ENCODE assay signal across 11 mouse cellular contexts in genomic region chr14:59550841-59551240, GRCm38 (mm10). TPM values are rescaled to one million over a fixed set of nuclear protein-coding genes. Genes with fewer than 3 reads are reported as not detected.
DNase-seq lines count a peak whose midpoint lies in the region; ATAC-seq and TF ChIP-seq lines count a peak whose summit lies in the region.
"Had no signal": no experiment of that assay in that cellular context is flagged by ENCODE, and none has a peak within 500 bp of the region (broad histone marks: within the 10 kb centered on the region; RNA-seq: fewer than 3 reads in every experiment).

No protein-coding gene starts in this region.

- no peaks in the 10 kb centered on the region for H3K27me3 ChIP-seq in liver, adult 2 months (ENCODE audit: control insufficient read depth, insufficient read depth, low read length)
- H3K27me3 ChIP-seq in intestine, embryonic 14.5 days (replicated peaks; ENCODE audit: control insufficient read depth, insufficient read depth, low read length) = no peaks in the 10 kb centered on the region
- H3K27me3 ChIP-seq in myocyte (ENCODE audit: control insufficient read depth, insufficient read depth, insufficient read length) = no peaks in the 10 kb centered on the region
- H3K27me3 ChIP-seq: forebrain, embryonic 13.5 days; neural tube, embryonic 13.5 days had no signal

- no peak overlapping the region for H3K4me3 ChIP-seq in liver, adult 2 months (ENCODE audit: insufficient read depth, low read depth, low read length)
- no peak overlapping the region for H3K4me3 ChIP-seq in intestine, embryonic 14.5 days (ENCODE audit: low read depth, low read length)
- H3K4me3 ChIP-seq in myocyte = no peak overlapping the region
- H3K4me3 ChIP-seq: forebrain, embryonic 13.5 days; neural tube, embryonic 13.5 days had no signal

- H3K4me2 ChIP-seq in intestine, embryonic 14.5 days (ENCODE audit: low read length) = no peak overlapping the region
- no peak overlapping the region for H3K4me2 ChIP-seq in myocyte (ENCODE audit: low read depth)
- H3K4me2 ChIP-seq: forebrain, embryonic 13.5 days; neural tube, embryonic 13.5 days had no signal

- peaks cover 26% of the 10 kb centered on the region for H3K4me1 ChIP-seq in liver, adult 2 months (ENCODE audit: control insufficient read depth, insufficient read depth, low read length)
- peaks cover 4% of the 10 kb centered on the region; the same call in 1 of the 2 replicates for H3K4me1 ChIP-seq in intestine, embryonic 14.5 days (replicated peaks; ENCODE audit: control insufficient read depth, insufficient read depth, low read length)
- H3K4me1 ChIP-seq: neural tube, embryonic 13.5 days had no signal

- no peak for TF ChIP-seq POLR2A in liver, adult 2 months (IDR thresholded peaks at IDR 0.05; ENCODE audit: extremely low read depth, insufficient read depth, low read length)
- TF ChIP-seq POLR2A in myocyte (IDR thresholded peaks at IDR 0.05; ENCODE audit: insufficient read length, low read depth) = no peak

- WGBS in liver, adult 2 months = 9% methylated on average over 2 of the region's 2 CpGs
- WGBS in intestine, embryonic 14.5 days = 83% methylated on average over 2 of the region's 2 CpGs

- no peaks in the 10 kb centered on the region for H3K36me3 ChIP-seq in liver, adult 2 months (ENCODE audit: control insufficient read depth, insufficient read depth, low read length)
- no peaks in the 10 kb centered on the region for H3K36me3 ChIP-seq in intestine, embryonic 14.5 days (ENCODE audit: control insufficient read depth, insufficient read depth, low read length)
- H3K36me3 ChIP-seq in myocyte (ENCODE audit: control insufficient read depth, insufficient read depth) = no peaks in the 10 kb centered on the region
- H3K36me3 ChIP-seq: neural tube, embryonic 13.5 days had no signal

- H3ac ChIP-seq in myocyte (ENCODE audit: control insufficient read depth, insufficient read length) = no peak overlapping the region

- no peaks in the 10 kb centered on the region for H3K9me3 ChIP-seq in intestine, embryonic 14.5 days (ENCODE audit: control insufficient read depth, low read length)
- H3K9me3 ChIP-seq: forebrain, embryonic 13.5 days; neural tube, embryonic 13.5 days had no signal

- no peak for TF ChIP-seq CTCF in liver, adult 2 months (IDR thresholded peaks at IDR 0.05; ENCODE audit: low read depth, low read length)

- no peak overlapping the region for H3K9ac ChIP-seq in liver, adult 2 months (ENCODE audit: low read depth, low read length)
- no peak overlapping the region for H3K9ac ChIP-seq in intestine, embryonic 14.5 days (ENCODE audit: low read length)
- H3K9ac ChIP-seq: forebrain, embryonic 13.5 days; neural tube, embryonic 13.5 days had no signal

- H3K27ac ChIP-seq in liver, adult 2 months (replicated peaks; ENCODE audit: insufficient read depth, low read depth, low read length) = no peak overlapping the region
- no peak overlapping the region for H3K27ac ChIP-seq in intestine, embryonic 14.5 days (ENCODE audit: low read depth)
- H3K27ac ChIP-seq: forebrain, embryonic 13.5 days; neural tube, embryonic 13.5 days had no signal

- H3K79me2 ChIP-seq in liver, adult 2 months (ENCODE audit: control insufficient read depth, insufficient read depth, low read length) = no peaks in the 10 kb centered on the region; the same call in 1 of the 2 replicates
- no peaks in the 10 kb centered on the region for H3K79me2 ChIP-seq in myocyte (ENCODE audit: control insufficient read depth, insufficient read depth)

- ATAC-seq in intestine, embryonic 14.5 days (replicated peaks; ENCODE audit: low FRiP score, low TSS enrichment, low read depth) = 0 out of 2 replicates have a peak, but pooled peaks have one; percentile 6
- ATAC-seq: forebrain, embryonic 13.5 days had no signal

- DNase-seq in liver, adult 2 months (ENCODE audit: extremely low read depth, low read depth, low spot score) = peak; percentile 66
- DNase-seq in liver = no peak
- peak; percentile 59 for DNase-seq in adrenal gland, postnatal 10 days
- no peak for DNase-seq in intestine, embryonic 14.5 days (ENCODE audit: low spot score)
- DNase-seq in right cerebral cortex, postnatal 4 days = no peak
- no peak for DNase-seq in spleen, postnatal 14 days (ENCODE audit: low spot score in 2 of 2)
- DNase-seq in retina, postnatal 1 day = no peak
- DNase-seq: left cerebral cortex, postnatal 4 days had no signal

TF ChIP-seq in myocyte, 11 proteins besides CTCF, POLR2A, EP300 and RAD21:
- TF ChIP-seq USF1 (IDR thresholded peaks at IDR 0.05; ENCODE audit: low read depth) (no peak), E2F4 (IDR thresholded peaks at IDR 0.05; ENCODE audit: insufficient read depth) (no peak), SRF (IDR thresholded peaks at IDR 0.05; ENCODE audit: control insufficient read depth, insufficient read length, low read depth) (no peak), MYOG (IDR thresholded peaks at IDR 0.05; ENCODE audit: control insufficient read depth in 1 of 3, insufficient read depth in 1 of 3, insufficient read length in 2 of 3, low read depth in 2 of 3) (peak in 2 of 3 experiments; percentile 2 to 34), TCF12 (IDR thresholded peaks at IDR 0.05; ENCODE audit: insufficient read depth, poor library complexity, severe bottlenecking) (no peak), MYOD1 (IDR thresholded peaks at IDR 0.05; ENCODE audit: control insufficient read depth in 1 of 3, insufficient read length in 2 of 3, low read depth in 2 of 3) (peak in 1 of 3 experiments; percentile 55), REST (IDR thresholded peaks at IDR 0.05; ENCODE audit: insufficient read depth, insufficient read length) (no peak), TCF3 (IDR thresholded peaks at IDR 0.05; ENCODE audit: insufficient read length, low read depth) (no peak), CEBPB (IDR thresholded peaks at IDR 0.05; ENCODE audit: insufficient read depth, poor library complexity, severe bottlenecking) (no peak), MAX (IDR thresholded peaks at IDR 0.05; ENCODE audit: low read depth) (no peak), POLR2AphosphoS2 (IDR thresholded peaks at IDR 0.05; ENCODE audit: insufficient read length, low read depth) (no peak)

RNA-seq across cellular contexts. Expression of gene Cdadc1, which starts 46.9 kb away (rescaled TPM):
- 27.5 and 31.3 TPM in 2 replicates for total RNA-seq in liver, adult 2 months (2014; rRNA removed)
- polyA plus RNA-seq in liver, adult 2 months (2012; rRNA removed) = 11.1 and 11.9 TPM in 2 replicates
- 10 to 100 TPM; 59.4 to 61.1 TPM for total RNA-seq in adrenal gland, postnatal 10 days (2021)
- polyA plus RNA-seq in intestine, embryonic 14.5 days (2014; fragmentation: Nextera tagmentation; extraction: Ambion mirVana) = 31.4 and 38.8 TPM in 2 replicates
- 10.5 TPM for polyA plus RNA-seq in myocyte (2012; fragmentation: generic; extraction: Trizol)

Comparison
In these comparisons a context has a peak if more than half of its experiments do, and no peak if none do; other contexts are left out.
1. DNase-seq: peak in liver, adult 2 months (single experiment) and adrenal gland, postnatal 10 days (single experiment); none in liver (single experiment), intestine, embryonic 14.5 days (single experiment), right cerebral cortex, postnatal 4 days (single experiment), spleen, postnatal 14 days (0 of 2) and retina, postnatal 1 day (single experiment).